Mouse (Mus musculus) thymus, adult 2 months (tissue): ENCODE data around the gene Ostm1.

Source experiments
- CTCF ChIP-seq: fragments of 200-500 bp; IDR thresholded peaks from 2 replicates; pipeline ENCODE4 v1.5.1; 2012; ENCODE audit warnings: mild to moderate bottlenecking, control low read depth, low read length, moderate library complexity, borderline replicate concordance; ENCODE audit not compliant: control insufficient read depth, poor library complexity, insufficient read depth; ENCODE audit errors: extremely low read depth
- POLR2A ChIP-seq: fragments of 200-500 bp; IDR thresholded peaks from 2 replicates; pipeline ENCODE4 v1.6.1; 2012; ENCODE audit warnings: mild to moderate bottlenecking, low read length, control low read depth, moderate library complexity; ENCODE audit not compliant: control insufficient read depth, poor library complexity, insufficient read depth; ENCODE audit errors: extremely low read depth

DNA sequence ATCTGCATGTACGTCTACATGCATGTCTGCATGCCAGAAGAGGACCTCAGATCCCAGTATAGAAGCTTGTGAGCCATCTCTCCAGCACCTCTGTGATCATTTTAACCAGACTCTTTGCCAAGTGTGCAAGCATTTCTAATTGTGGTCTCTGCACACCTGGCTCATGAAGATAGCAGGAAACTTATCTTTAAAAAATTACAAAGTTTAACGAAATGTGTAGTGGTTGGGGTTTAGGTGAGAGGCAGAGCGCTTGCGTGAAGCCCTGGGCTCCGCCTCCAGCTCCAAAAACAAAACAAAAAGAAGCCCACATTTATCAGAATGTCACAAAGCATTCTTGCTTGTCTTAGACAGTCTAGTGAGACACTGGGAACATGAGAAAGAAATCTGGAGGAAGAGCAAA, 104.3 kb downstream of the Ostm1 start:
- no peak for TF ChIP-seq CTCF
- no peak for TF ChIP-seq POLR2A
